Mouse (Mus musculus): ENCODE results near the gene 2610528J11Rik.

DNA sequence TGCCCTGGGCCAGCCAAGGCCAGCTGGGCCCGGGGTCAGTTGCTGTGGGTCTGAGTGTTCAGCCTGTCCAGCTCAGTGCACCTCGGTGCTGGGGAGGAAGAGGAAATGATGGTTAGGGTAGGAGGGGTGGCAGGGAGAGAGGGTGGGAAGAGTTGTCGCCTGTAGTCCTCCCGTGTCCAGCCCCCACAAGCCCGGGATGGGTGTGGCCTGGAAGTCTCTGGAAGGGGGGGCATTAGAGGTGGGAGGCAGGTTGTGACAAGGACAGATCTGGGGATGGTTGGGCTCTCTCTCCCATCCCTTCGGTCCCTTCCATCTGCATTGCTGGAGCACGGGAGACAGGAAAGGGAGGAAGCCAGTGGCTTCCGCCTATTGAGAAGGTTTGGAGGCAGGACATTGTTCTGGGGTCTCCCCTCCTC, 37.1 kb upstream of the 2610528J11Rik start, which contains the start of gene Tie1:
- TF ChIP-seq CTCF (IDR thresholded peaks at IDR 0.05; ENCODE audit: low read depth, low read length) (no peak), POLR2AphosphoS5 (IDR thresholded peaks at IDR 0.05; ENCODE audit: insufficient replicate concordance, low read depth, low read length) (no peak), GATA1 (IDR thresholded peaks at IDR 0.05; ENCODE audit: borderline replicate concordance, low read length) (no peak)

Data from G1E (cell line).